Mouse (Mus musculus) cortical plate, adult 2 months (tissue): ENCODE measurements around the gene Pld1.

Experiments used
- CTCF ChIP-seq: fragments of 200-500 bp; IDR thresholded peaks from 2 replicates; pipeline ENCODE4 v1.5.1; 2011; ENCODE audit warnings: mild to moderate bottlenecking, control low read depth, low read length; ENCODE audit not compliant: insufficient read depth; ENCODE audit errors: extremely low read depth
- POLR2A ChIP-seq: fragments of 200-500 bp; IDR thresholded peaks from 2 replicates; pipeline ENCODE4 v1.6.1; 2011; ENCODE audit warnings: mild to moderate bottlenecking, low read length, control low read depth; ENCODE audit not compliant: insufficient read depth; ENCODE audit errors: extremely low read depth

DNA sequence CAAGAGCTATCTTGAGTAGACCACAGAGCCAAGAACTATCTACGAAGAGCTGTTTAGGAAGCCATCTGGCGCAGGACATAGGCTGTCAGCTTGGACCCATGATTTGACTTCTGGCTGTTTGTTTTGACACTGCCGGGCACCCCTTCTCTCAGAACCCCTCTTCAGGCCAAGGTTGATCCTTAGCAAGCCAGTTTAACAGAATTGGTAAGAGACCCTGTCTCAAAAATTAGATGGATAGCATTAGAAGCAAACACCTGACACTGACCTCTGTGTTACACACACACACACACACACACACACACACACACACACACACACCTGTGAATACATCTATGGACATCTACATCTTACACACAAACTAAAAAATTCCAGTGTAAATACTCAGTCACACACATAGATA lies 29.5 kb upstream of the Pld1 start:
- TF ChIP-seq CTCF (no peak), POLR2A (no peak)
